Mouse (Mus musculus): ENCODE data around the gene Ptpre. TPM values are rescaled to one million over a fixed set of nuclear protein-coding genes. Genes with fewer than 3 reads are reported as not detected.
A peak's percentile ranks its signal among the peaks of the same experiment; 100 is the strongest.

Ptpre gene
- total RNA-seq, 1 experiment from 2014 or later = 157 TPM

- peak; percentile 37; the same call in 1 of the 2 replicates for ATAC-seq (replicated peaks; ENCODE audit: insufficient number of reproducible peaks, low FRiP score, low TSS enrichment, poor library complexity, severe bottlenecking)
Observed at GRCm38 (mm10) chr7:135628363-135628762, 91.1 kb downstream of the Ptpre start.

- ATAC-seq (replicated peaks; ENCODE audit: insufficient number of reproducible peaks, low FRiP score, low TSS enrichment, poor library complexity, severe bottlenecking) = no peak
Observed at GRCm38 (mm10) chr7:135629019-135629418, 91.7 kb downstream of the Ptpre start.

- peak; percentile 73 for ATAC-seq (replicated peaks; ENCODE audit: insufficient number of reproducible peaks, low FRiP score, low TSS enrichment, poor library complexity, severe bottlenecking)
Observed at GRCm38 (mm10) chr7:135631776-135632552, 94.7 kb downstream of the Ptpre start.

GRCm38 (mm10) chr7:135632716-135633258, 95.5 kb downstream of the Ptpre start:
- no peak for ATAC-seq (replicated peaks; ENCODE audit: insufficient number of reproducible peaks, low FRiP score, low TSS enrichment, poor library complexity, severe bottlenecking)

- ATAC-seq (replicated peaks; ENCODE audit: insufficient number of reproducible peaks, low FRiP score, low TSS enrichment, poor library complexity, severe bottlenecking) = no peak
Observed at GRCm38 (mm10) chr7:135634851-135635624, 97.8 kb downstream of the Ptpre start.

- no peak for ATAC-seq (replicated peaks; ENCODE audit: insufficient number of reproducible peaks, low FRiP score, low TSS enrichment, poor library complexity, severe bottlenecking)
Observed at GRCm38 (mm10) chr7:135637406-135637980, 100.2 kb downstream of the Ptpre start.

- no peak for ATAC-seq (replicated peaks; ENCODE audit: insufficient number of reproducible peaks, low FRiP score, low TSS enrichment, poor library complexity, severe bottlenecking)
Observed at GRCm38 (mm10) chr7:135639361-135639760, 102.1 kb downstream of the Ptpre start.

- peak; percentile 59; the same call in 1 of the 2 replicates for ATAC-seq (replicated peaks; ENCODE audit: insufficient number of reproducible peaks, low FRiP score, low TSS enrichment, poor library complexity, severe bottlenecking)
Observed at GRCm38 (mm10) chr7:135641698-135642507, 104.6 kb downstream of the Ptpre start.

GRCm38 (mm10) chr7:135644452-135644851, 107.2 kb downstream of the Ptpre start:
- ATAC-seq (replicated peaks; ENCODE audit: insufficient number of reproducible peaks, low FRiP score, low TSS enrichment, poor library complexity, severe bottlenecking) = no peak

GRCm38 (mm10) chr7:135646976-135647375, 109.7 kb downstream of the Ptpre start:
- ATAC-seq (replicated peaks; ENCODE audit: insufficient number of reproducible peaks, low FRiP score, low TSS enrichment, poor library complexity, severe bottlenecking) = no peak

GRCm38 (mm10) chr7:135648821-135649220, 111.5 kb downstream of the Ptpre start:
- ATAC-seq (replicated peaks; ENCODE audit: insufficient number of reproducible peaks, low FRiP score, low TSS enrichment, poor library complexity, severe bottlenecking) = no peak

- no peak for ATAC-seq (replicated peaks; ENCODE audit: insufficient number of reproducible peaks, low FRiP score, low TSS enrichment, poor library complexity, severe bottlenecking)
Observed at GRCm38 (mm10) chr7:135649306-135649705, 112.0 kb downstream of the Ptpre start.

- peak; percentile 54 for ATAC-seq (replicated peaks; ENCODE audit: insufficient number of reproducible peaks, low FRiP score, low TSS enrichment, poor library complexity, severe bottlenecking)
Observed at GRCm38 (mm10) chr7:135650061-135650460, 112.8 kb downstream of the Ptpre start.

- peak; percentile 18 for ATAC-seq (replicated peaks; ENCODE audit: insufficient number of reproducible peaks, low FRiP score, low TSS enrichment, poor library complexity, severe bottlenecking)
Observed at GRCm38 (mm10) chr7:135651831-135652511, 114.7 kb downstream of the Ptpre start.

GRCm38 (mm10) chr7:135652781-135653180, 115.5 kb downstream of the Ptpre start:
- no peak for ATAC-seq (replicated peaks; ENCODE audit: insufficient number of reproducible peaks, low FRiP score, low TSS enrichment, poor library complexity, severe bottlenecking)

- no peak for ATAC-seq (replicated peaks; ENCODE audit: insufficient number of reproducible peaks, low FRiP score, low TSS enrichment, poor library complexity, severe bottlenecking)
Observed at GRCm38 (mm10) chr7:135653601-135654000, 116.3 kb downstream of the Ptpre start.

- ATAC-seq (replicated peaks; ENCODE audit: insufficient number of reproducible peaks, low FRiP score, low TSS enrichment, poor library complexity, severe bottlenecking) = no peak
Observed at GRCm38 (mm10) chr7:135654288-135654687, 117.0 kb downstream of the Ptpre start.

GRCm38 (mm10) chr7:135655113-135655512, 117.8 kb downstream of the Ptpre start:
- peak; percentile 51 for ATAC-seq (replicated peaks; ENCODE audit: insufficient number of reproducible peaks, low FRiP score, low TSS enrichment, poor library complexity, severe bottlenecking)
